Mouse (Mus musculus) kidney, adult 18-20 months (tissue): ENCODE results near the gene Syne2.

Source experiments
- DNase-seq: peaks from one replicate; pipeline ENCODE4 v3.0.0; 2021

Syne2 gene

GRCm38 (mm10) chr12:75829616-75830015, 11.7 kb downstream of the Syne2 start:
- no peak for DNase-seq

GRCm38 (mm10) chr12:75833149-75833959, 15.4 kb downstream of the Syne2 start:
- DNase-seq: no peak

GRCm38 (mm10) chr12:75833960-75834729, 16.2 kb downstream of the Syne2 start:
- no peak for DNase-seq

- peak; percentile 63 for DNase-seq
Measured at GRCm38 (mm10) chr12:75836524-75836962, 18.6 kb downstream of the Syne2 start.

GRCm38 (mm10) chr12:75837462-75837861, 19.5 kb downstream of the Syne2 start:
- no peak for DNase-seq

DNA sequence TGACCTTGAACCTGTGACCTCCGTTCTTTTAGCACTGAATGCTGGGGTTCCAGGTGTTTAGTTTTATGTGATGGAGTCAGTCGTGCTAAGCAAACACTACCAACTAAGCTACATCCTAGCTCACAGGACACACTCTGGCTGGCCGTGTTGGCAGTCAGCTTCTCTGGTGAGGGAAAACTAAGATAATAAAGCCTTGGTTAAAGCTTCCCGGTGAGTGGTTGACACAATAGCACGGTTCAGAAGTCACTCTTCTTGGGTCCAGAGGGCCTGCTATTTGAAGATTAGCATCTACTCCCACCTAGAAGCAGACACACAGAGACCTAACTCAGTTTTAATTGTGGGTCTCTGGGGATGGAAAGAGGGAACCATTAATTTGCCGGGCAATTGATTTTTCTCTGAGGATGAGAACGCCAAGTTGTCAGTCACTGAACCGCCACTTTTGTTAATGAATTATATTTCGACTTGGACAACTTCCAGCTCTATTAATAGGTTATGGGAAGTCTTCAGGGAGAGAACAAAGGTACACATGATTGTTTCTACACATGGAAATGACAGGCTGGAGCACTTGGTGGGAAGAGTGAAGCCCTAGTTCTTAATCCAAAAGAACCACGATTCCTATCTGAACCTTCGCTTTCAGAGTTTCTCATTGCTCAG, 21.3 kb downstream of the Syne2 start:
- DNase-seq: peak; percentile 58

DNA sequence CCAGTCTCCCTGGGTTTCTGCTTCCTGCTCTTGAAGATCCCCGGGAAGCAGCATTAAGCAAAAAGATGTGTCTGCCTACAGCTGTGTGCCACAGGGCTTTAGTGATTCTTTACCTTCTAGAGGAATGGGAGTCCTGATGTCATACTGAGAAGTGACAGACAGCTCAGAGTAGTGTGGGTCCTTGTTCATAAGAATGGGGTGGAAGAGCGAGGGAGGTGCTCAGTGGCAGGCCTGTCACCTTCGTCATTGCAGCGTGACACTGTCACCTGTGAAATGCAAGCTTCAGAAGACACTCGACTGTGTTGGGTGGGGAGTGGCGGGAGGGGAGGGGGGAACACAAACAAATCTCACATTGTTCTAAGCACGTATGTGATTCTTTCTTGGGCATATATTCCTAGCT, 23.2 kb downstream of the Syne2 start:
- DNase-seq: no peak

GRCm38 (mm10) chr12:75844311-75844710, 26.4 kb downstream of the Syne2 start:
- DNase-seq: no peak

GRCm38 (mm10) chr12:75845070-75845469, 27.1 kb downstream of the Syne2 start:
- DNase-seq: no peak

GRCm38 (mm10) chr12:75846513-75846912, 28.6 kb downstream of the Syne2 start:
- DNase-seq: peak; percentile 83

- no peak for DNase-seq
Measured at GRCm38 (mm10) chr12:75850205-75850604, 32.3 kb downstream of the Syne2 start.

GRCm38 (mm10) chr12:75851481-75851880, 33.5 kb downstream of the Syne2 start:
- no peak for DNase-seq

DNA sequence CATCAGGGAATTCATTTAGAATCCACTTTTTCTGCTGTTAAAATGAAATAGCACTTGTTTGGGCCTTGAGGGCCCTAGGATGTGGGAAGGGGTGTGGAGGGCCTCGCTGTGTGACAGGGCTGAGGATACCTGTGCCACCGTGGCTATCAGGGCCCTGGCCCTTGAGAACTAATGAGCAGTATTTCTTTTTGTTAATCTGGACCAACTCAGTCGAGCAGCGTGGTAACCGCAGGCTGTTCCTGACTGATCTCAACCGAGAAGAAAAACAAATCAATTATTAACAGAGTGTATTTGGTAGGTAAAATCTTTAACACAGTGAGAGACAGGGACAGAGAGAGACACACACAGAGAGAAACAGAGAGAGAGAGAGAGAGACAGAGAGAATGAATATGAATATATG, 34.5 kb downstream of the Syne2 start:
- peak; percentile 73 for DNase-seq

- DNase-seq: peak; percentile 82
Measured at GRCm38 (mm10) chr12:75853559-75853958, 35.6 kb downstream of the Syne2 start.

DNA sequence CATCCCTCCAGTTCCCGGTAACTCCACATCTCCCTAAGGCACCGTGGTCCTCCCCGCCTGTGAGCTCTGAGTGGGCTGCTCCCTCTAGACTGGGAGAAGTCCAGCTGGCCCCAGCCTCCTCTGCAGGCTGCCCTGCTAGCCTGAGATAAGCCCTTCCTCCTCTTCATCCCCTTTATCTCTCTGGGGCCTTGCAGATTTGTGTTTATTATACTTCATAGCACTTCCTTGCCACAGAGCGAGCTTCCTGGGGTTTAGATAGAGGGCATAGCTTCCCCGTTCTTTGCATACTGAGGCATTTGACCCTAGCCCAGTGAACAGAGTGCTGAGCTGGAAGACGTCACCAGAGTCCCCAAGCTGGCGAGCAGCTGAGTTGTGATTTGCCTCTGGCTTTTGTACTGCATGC, 37.1 kb downstream of the Syne2 start:
- no peak for DNase-seq

DNA sequence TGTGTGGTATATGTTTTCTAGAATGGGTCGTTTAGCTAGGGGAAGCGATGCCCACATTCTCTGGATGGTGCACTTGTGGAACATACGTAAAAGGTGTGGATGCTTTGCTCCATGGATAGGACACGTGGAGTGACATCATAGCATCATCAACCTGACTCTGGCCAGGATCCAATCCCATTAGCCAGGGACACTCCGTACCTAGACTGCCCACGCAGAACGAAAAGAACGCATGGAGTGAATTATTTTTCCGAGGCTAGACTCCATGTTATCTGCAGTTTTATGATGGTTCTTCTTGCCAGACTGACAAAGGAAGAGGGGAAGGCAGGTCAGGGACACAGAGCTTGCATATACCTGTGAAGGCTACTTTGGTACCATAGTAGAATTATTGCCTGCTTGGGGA, 37.7 kb downstream of the Syne2 start:
- no peak for DNase-seq

GRCm38 (mm10) chr12:75856096-75856868, 38.3 kb downstream of the Syne2 start:
- DNase-seq: no peak

DNA sequence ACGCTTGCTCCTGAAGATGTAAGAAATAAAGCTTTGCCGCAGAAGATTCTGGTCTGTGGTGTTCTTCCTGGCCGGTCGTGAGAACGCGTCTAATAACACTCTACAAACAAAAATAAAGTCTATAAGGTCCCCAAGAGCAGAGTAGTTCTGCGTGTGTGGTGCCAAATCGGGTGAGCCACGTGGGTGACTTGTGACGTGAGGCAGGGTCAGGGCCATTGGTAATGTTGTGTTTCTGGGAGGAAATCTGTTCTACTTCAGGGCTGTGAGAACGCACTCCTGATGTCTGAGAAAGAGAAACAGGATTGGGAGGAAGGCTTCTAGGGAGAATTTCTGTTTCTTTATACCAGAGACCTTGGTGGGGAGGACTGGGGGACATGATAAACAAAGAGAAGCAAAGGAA, 42.0 kb downstream of the Syne2 start:
- DNase-seq: no peak

DNA sequence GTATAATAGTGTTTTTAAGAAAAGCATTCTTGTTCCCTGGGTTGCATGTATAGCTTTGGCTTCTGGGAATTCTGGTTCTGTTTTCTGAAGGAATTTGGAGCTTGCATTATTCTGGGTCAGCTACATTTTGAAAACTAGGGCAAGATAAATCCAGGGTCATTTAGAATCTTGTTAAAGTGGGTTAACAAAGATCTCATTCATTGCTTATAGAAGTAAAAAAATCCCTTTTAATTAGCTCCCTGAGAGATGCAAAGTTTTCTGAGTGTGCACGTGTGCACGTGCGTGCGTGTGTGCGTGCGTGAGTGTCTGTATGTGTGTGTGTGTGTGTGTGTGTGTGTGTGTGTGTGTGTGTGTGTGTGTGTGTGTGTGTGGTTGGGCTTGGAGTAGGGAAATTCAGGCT, 42.9 kb downstream of the Syne2 start:
- DNase-seq: no peak

- DNase-seq: no peak
Measured at GRCm38 (mm10) chr12:75865166-75865565, 47.2 kb downstream of the Syne2 start.

DNA sequence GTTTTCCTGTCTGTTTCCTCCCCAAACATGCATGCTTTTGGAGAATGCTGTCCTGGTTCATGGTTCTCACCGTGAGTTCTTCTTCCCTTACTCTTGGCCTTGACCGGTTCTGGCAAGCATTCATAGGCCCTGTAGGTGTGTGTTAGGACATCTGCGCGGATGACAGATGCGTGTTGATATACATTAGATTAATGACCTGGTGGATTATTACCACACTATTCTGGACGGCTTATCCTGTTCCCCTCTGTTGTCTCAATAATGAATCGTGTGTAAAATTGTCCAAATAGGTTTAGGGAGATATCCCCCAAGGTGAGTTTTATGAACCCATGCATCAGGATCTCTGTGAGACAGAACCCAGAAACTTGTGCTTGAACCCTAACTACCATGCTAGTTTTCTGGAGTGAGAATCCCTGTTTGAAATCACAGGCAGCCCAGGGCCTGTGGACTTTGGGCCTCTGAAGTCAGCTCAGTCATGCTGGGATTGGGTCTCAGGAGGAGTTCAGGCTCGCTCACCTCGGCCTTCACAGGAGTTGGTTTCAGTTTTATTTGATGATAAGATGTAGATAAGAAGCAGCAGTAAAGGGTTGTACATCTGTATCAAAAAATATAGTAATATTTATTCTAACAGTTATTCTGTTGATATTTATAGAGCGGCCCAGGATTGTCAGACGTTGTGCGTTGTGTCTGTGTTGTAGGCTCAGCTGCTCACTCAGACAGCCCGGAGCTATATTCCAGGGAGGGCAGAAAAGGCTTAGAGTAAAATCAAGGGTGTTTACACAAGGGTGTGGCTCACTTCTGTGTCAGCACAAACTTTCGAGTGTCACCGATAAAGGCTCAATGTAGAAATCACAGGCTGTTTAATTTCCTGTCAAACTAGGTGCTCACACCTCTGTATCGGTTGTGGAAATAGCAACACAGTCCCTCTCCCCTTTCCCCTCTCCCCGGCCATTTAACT, 48.8 kb downstream of the Syne2 start:
- no peak for DNase-seq
